Mouse (Mus musculus) v-Abl transformed pro-B cells (cell line): Measurements from ENCODE around the gene Wfdc17.

Experiments used
- in situ Hi-C, 2 experiments: fragments of 400-800 bp; cut with MboI; formaldehyde crosslinking; loops; one replicate each; pipeline ENCODE4 v1.15.1; 2025; ENCODE audit not compliant: unreplicated experiment in 2 of 2

The Wfdc17 gene

DNA sequence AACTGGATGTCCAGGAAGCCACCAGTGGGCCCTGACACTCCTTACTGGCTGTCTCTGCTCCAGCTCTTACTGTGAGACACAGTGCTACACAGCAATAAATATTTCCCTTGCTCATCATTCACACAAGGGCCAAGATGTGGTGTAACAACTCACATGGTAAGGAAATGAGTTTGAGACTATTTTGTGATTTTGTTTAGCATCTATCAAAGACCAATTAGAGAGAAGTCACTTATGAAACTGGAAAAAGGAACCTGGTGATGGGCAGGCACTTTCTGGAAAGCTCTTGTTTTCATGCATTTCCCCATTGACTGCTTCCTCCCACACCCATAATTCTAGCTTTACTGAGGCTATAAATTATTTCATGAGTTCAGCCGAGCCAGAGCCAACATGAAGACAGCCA lies at the start of gene Wfdc17:
Wfdc17 (plus strand) TSS at position 287 of the 400 bp plus-strand sequence.
- in situ Hi-C loops, result no loop called here

DNA sequence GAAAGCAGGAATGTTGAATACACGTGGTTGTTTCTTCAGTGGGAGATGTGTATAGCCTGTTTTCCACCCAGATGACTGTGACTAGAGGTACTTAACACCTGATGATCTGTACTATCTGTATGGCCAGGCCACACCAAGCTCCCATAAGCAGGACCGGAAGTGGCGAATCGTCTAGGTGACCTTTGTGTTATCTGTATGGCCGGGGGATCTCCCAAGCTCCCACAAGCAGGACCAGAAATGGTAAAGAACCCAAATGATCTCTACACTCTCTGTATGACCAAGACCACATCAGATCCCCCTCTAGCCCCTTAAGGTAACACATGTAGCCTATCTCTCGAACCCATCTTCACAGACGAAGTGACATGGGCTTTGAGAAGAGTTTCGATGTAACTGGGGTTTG lies 49.2 kb upstream of the Wfdc17 start:
- in situ Hi-C loops, result no loop called here

DNA sequence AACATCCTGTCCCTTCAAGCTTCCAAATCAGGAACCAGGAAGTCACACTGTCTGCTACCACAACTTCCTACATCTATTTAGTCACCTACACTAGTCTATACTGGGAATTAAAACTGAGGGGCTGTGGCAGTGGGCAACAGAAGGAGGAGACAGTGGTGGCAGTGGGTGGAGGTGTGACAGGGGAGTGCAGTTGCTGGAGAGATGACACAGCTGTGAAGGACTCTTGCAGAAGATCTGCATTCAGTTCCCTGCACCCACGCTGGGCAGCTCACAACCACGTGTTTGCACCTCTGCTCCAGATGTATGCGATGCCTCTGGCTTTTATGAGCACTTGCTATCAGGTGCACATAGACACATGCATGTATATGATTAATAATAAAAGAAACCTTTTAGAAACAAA lies 46.3 kb upstream of the Wfdc17 start:
- in situ Hi-C loops, result no loop called here

DNA sequence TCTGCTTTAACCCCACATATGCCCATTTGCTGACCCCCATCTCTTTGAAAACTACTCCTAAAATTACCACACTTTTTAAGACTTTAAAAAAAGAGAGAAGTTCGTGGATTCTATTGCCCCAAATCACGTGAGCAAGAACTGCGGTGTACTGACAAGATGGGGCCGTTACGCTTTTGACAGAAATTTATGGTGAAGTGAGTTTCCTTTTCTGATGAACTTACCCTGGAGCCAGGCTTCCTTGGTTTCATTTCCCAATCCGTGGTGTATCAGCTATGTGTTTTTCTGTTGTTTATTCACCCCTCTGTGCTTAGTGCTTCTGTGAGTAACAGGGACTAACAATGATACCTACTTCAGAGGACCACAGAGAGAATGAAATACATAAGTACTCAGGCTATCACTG lies 45.0 kb upstream of the Wfdc17 start:
- in situ Hi-C loops, result no loop called here

DNA sequence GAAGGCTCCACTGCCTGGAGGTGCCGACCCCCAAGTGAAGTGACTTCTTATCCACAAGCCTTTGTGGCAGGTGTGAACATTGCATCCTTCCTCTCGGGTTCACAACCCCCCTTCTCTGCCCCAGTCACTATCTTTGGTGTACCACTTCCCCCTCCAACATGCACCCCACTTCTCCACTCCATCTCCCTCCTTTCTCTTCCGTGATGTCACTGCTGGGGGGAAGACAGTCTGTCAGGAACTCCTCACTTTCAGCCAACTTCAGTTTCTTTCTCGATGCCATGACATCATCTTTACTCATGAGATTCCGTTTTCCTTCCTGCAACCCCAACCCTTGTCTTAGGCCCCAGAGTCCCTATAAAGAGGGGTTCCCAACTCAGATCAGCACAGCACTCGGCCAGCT lies 41.6 kb upstream of the Wfdc17 start, which contains the start of gene Ccl4:
Ccl4 (plus strand) TSS at position 381 of the 400 bp plus-strand sequence.
- in situ Hi-C loops, result no loop called here

DNA sequence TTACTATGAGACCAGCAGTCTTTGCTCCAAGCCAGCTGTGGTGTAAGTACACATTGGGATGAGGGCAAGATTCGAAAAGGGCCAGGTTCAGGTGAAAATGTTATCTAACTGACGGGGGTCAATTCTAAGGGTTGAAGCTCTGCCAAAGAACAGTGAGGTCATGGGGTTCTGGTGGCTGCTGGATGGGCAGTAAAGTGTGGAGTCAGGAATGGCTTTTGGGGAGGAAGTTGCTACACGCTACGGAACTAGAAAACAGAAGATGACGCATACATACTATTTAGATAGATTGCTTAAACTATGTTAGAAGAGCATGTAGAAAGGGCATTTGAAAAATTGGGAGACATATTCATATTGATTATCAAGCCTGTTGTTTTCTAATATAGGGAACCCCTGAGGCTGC lies 40.3 kb upstream of the Wfdc17 start:
- in situ Hi-C loops, result no loop called here

DNA sequence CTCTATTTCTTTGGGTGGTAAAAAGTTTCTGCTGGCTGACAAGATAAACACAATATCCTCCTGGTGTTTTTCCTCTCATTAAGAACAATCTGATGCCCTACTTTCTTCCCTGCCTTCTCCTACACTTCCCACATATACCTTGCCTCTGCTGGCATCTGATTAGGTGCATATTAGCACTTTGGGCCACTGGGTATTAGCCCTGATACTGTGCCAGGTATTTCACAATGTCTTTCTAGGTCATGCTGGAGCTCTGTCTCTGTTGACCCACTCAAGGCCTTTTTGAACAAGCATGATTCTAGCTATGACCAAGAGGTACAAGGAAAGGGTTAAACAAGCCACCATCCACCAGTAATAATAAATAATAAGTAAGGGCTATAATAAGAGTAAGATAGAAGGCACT lies 32.0 kb upstream of the Wfdc17 start:
- in situ Hi-C loops, result no loop called here

DNA sequence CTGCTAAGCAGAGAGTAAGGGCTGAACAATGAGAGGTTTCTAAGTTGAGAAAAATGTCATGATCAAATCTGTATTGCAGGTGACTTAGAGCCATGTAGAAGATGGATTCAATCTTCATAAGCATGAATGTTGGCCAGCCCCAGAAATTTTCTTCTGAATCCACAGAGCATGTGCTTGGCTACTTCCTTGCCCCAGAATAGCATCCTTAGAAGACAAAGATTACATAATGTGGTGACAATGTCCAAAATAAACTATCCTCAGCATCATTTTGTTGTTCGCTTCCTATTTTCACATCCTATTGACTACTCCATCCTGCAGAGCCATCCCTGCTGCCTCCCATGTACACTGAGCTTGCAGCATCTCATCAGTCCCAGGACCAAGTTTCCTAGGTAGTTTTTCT lies 28.1 kb upstream of the Wfdc17 start:
- in situ Hi-C loops, result no loop called here

DNA sequence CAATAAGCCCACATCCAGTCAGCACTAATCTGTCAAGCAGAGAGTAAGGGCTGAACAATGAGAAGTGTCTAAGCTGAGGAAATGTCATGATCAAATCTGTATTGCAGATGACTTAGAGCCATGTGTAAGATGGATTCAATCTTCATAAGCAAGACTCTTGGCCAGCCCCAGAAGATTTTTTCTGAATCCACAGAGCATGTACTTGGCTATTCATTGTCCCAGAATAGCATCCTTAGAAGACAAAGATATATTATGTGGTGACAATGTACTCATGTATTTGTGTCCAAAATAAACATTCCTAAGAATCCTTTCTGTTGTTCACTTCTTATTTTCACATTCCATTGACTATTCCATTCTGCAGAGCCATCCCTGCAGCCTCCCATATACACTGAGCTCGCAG lies 13.9 kb upstream of the Wfdc17 start:
- in situ Hi-C loops, result no loop called here

DNA sequence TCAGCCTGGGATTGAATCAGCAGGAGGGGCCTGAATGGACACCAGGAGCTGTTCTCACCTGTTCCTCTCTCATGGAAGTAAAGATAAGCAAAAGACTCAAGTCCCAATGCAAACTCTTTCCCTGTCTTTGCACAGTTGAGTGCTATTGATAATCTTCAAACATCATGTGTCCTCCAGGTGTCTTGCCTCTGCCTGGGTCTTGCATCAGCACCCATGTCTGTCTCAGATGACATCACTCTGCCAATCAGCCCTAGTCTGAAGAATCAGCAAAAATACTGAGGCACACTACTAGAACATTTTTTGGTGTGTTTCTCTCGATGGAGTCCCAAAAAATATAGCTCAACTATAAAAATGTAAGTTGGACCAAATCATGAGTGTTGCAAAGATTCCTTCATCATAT lies 11.8 kb upstream of the Wfdc17 start:
- in situ Hi-C loops, result no loop called here

DNA sequence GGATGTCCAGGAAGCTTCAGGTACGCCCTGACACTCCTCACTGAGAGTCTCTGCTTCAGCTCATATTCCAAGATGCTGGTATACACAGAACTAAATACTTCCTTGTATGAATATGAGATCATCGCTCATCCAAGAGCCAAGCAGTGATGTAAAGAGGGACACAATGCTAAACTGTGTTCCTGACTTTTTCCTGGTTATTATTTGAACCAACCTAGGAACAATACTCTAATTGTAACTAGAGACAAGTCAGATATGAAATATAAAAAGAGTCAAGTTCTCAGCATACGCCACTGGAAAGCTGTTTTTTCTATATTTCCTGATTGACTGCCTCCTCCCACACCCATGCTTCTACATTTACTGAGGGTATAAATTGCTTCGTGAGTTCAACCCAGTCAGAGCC lies 4.9 kb downstream of the Wfdc17 start, which contains the start of gene Wfdc18:
Wfdc18 (plus strand) TSS at position 301 of the 400 bp plus-strand sequence.
- in situ Hi-C loops, result no loop called here

DNA sequence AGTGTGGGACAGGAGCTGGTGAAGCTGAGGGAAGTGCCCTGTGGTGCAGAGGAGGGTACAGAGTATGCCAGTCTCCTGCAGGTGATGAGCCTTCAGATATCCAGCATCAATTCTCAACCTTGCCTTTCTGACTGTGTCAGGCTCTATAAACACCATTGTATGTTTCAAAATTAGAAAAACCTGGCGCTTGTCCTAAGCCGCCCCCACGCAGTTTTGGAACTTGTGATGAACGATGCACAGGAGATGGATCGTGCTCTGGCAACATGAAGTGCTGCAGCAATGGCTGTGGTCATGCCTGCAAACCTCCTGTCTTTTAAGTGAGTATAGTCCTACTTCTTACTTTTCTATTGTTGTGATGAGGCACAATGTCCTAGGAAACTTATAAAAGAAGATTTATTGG lies 5.9 kb downstream of the Wfdc17 start:
- in situ Hi-C loops, result no loop called here

DNA sequence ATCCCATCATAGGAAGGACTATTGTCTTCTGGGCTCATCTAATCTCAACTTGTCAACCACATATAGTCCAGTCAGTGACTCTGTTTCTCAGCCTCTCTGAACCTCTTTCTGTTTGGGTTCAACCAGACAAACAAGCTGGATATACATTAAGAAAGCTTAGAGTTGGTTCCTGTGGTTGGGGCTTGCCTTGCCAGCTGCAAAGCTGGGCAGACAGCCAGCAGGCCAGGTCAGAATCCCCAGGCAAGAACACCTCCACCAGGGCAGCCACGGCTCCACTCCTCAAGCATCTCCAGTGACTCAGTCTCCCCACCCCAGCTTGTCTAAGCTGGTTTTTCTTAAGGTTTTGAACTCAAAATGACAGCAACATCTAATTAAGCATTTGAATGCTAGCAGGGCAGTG lies 8.9 kb downstream of the Wfdc17 start:
- in situ Hi-C loops, result no loop called here

DNA sequence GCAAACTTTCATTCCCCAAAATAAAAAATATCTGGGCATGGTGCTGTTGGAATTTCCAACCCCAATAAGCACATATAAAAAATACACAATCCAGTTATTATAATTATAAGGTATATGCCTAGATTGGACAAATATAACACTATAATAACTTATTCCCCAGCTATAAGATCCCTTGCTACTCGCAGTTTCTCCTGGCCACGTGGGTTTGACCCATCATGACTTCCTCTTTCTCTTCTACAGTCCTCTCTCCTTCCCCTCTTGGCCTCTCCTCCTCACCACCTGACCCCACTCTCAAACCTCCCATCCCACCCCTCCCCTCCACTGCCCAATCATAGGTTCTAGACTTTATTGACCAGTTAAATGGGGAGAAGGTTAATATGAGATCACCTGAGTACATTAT lies 10.1 kb downstream of the Wfdc17 start:
- in situ Hi-C loops, result no loop called here

DNA sequence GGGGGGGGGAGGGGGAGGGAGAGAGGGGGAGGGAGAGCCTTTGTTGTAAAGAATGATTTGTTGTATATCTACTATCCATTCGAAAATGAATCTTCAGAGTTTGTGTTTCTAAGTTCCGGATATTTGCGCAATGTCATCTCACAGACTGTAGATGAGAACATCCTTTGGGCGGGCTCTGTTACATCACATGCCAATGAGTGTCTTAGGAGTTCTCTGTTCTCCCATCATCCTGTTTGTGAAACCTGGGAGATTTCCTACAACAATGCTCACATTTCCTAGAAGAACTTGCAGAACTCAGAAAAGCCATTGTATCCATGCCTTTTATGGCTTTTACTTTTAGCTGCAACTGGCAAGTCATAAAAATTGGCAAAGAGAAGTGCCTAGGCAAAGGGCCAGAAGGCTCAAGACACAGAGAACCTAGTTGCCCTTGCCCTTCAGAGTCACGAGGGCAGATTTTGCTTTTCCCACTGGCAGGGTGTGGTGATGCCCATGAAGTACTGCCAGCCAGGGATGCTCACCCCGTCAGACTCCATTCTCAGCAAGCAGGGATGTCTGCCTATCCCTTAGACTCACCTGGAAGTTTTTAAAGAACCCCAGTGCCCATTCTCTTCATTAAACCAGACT lies 13.4 kb downstream of the Wfdc17 start:
- in situ Hi-C loops, result no loop called here

DNA sequence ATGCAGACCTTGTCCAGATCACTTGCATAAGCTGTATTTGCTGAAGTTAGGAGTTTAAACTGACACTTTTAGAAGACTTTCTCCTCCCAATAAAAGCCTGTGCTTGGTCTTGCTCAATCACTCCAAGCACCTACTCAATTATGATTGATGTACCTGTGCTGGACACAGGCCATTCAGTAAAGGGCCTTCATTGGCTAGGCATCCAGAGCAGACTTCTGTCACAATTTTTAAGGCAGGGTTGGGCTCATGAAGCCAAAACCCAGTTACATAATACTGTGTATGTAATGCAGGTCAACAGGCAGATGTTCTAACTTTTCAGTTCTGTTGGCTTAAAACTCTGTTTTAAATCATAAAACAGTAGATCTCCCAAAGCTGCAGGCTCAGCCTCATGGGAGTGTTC lies 17.0 kb downstream of the Wfdc17 start:
- in situ Hi-C loops, result no loop called here

DNA sequence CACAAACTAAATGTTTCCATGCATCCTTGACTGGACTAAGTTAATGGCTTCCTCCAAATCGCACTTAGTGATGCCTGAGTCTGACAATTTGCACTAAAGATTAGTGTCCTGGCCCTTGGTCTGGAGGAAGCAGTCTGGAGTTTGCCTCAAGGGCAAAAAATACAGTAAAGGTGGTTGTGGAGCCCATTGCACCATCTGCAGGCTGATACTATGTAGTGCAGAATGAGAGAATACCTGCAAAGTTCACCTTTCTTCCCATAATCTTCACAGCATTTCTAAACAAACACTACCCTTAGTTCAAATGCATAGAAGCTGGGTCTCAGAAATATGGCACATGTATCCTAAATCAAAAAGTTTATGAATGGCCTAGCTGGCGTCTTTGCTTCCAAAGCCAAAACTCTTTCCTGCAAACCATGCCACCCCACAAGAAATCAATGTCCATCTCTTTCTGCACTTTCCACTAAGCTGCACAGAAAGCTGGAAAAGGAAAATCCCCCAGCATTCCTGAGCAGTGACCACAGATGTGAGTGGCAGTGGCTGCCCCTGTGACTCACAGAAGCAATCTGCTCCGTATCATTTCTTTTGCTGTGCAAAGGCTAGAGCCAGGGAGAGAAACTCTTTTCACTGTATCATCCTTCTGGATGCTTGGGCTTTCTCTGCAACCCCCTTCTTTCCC lies 25.1 kb downstream of the Wfdc17 start:
- in situ Hi-C loops, result no loop called here

DNA sequence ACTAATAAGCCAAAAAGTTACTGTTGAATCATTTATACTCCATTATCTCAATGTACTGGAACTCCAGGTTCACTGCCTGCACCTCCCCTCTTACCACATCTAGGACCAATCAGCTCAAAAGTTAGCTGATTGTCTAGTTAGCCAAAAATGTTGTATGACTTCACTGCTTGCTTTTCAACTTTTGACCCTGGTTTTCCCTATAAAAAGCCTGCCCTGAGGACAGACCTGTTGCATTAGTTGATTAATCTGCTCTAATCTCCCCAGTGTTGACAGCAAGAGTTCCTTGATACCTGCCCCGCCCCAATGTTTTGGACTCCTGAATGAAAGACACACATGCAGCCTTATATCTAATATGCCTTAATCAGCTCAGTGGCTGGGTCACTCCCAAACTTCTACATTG lies 27.3 kb downstream of the Wfdc17 start:
- in situ Hi-C loops, result loop anchor here in 1 of 2 experiments (5.0 kb wide), 2 partner anchors 94 to 179 kb away; no protein-coding TSS in a partner anchor

DNA sequence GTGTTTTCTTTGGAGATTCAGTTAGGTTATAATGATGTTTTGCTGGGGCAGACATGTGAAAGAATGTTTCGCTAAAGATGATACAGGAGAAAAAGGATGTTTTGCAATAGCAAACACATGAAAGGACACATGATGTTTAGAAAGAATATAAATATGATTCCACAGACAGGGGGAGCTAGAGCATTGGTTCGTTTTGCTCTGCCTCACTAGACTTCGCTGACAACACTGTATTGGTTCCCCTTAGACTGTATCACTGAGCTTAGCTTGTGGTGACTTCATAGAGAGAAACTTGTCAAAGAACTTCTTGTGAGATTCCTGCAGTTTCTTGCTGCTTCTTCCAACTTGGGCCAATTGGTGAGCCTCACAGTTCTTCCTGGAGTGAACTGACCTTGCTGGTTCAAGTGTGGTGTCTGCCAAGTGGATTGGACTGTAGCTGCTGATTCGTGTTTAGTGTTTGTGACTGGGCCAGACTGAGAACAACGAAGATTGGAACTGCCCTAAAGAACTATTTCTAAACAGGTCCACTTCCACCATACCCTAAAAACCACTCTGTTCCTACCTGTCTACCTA lies 29.4 kb downstream of the Wfdc17 start:
- in situ Hi-C loops, result loop anchor here in 1 of 2 experiments (5.0 kb wide), 2 partner anchors 96 to 181 kb away; no protein-coding TSS in a partner anchor

DNA sequence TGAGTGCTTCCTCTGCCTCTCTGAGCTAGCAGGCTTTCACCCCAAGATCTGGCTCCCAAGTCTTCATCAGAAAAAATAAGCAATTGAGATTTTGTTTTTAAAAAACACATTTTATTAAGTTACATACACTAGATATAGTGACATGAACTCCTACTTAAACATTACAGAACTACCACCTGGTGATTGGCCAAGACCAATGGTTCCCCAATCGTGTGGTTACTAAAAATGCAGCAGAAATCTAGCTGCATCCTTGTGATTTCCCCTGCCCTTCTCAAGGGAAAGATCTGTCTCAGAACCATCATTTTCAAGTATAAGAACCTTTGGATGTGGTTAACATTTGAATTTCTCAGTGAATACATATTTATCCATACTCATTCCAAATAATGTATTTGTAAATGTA lies 30.4 kb downstream of the Wfdc17 start:
- in situ Hi-C loops, result loop anchor here in 1 of 2 experiments (5.0 kb wide), 2 partner anchors 97 to 182 kb away; no protein-coding TSS in a partner anchor

DNA sequence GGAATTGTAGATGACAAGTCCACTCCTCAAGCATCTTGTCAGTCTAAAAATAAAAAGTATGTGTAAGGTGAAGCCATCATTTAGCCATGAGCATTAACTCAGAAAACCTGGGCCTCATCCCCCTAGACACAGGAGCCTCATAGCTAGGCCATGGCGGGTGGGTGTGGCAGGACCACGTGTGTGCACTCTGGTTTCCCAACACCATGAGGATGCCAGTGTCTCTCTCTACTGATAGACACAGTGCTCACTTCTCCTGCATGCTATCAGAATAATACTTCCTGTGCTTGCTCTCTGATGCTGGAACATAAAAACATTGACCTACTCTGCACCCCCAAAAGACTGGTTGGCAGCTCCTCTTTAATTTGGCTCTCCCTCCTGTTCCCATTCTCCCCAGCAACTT lies 32.1 kb downstream of the Wfdc17 start:
- in situ Hi-C loops, result loop anchor here (5.0 kb wide), 3 partner anchors 99 to 299 kb away; partner anchors contain the start of gene 1700020L24Rik (in 2 of the 2)
